Mouse (Mus musculus) liver, embryonic 14.5 days (tissue): ENCODE data around the gene Msto1. TPM values are rescaled to one million over a fixed set of nuclear protein-coding genes. Genes with fewer than 3 reads are reported as not detected.
A peak's percentile ranks its signal among the peaks of the same experiment; 100 is the strongest.

Experiments
- ATAC-seq: fragments of 200-750 bp; cut with Nextera tagmentation; 2 replicates; pipeline ENCODE4 v1.8.0; 2017; ENCODE audit warnings: moderate number of reproducible peaks, mild to moderate bottlenecking, moderate library complexity; ENCODE audit not compliant: insufficient read depth
- DNase-seq, 3 experiments: peaks; one replicate each; pipeline ENCODE4 v3.0.0-alpha.2; 2012 to 2013; ENCODE audit warnings: low read depth in 3 of 3, low spot score in 3 of 3
- H3K27ac ChIP-seq: fragments of 300-500 bp; sonication (generic); 2 replicates; pipeline ENCODE4 v1.5.1; 2014; ENCODE audit warnings: moderate library complexity, mild to moderate bottlenecking, control low read depth, inconsistent platforms
- H3K27me3 ChIP-seq: fragments of 300-500 bp; sonication (generic); 2 replicates; pipeline ENCODE4 v1.6.1; 2014; ENCODE audit warnings: mild to moderate bottlenecking, low read length, moderate library complexity; ENCODE audit not compliant: control insufficient read depth, insufficient read depth
- H3K36me3 ChIP-seq: fragments of 300-500 bp; sonication (generic); replicated peaks from 2 replicates; pipeline ENCODE4 v1.6.1; 2014; ENCODE audit warnings: low read depth; ENCODE audit not compliant: control insufficient read depth, insufficient read depth
- H3K4me1 ChIP-seq, 2 experiments: fragments of 200-500 bp in 1 of 2; fragments of 300-500 bp in 1 of 2; sonication (generic) in 1 of 2; replicated peaks; 2 replicates each; pipeline ENCODE4 v1.6.1; 2012 to 2014; ENCODE audit warnings: antibody characterized with exemption in 1 of 2, inconsistent platforms in 1 of 2, low read length in 1 of 2; ENCODE audit not compliant: control insufficient read depth in 2 of 2, insufficient read depth in 2 of 2
- H3K4me2 ChIP-seq: fragments of 300-500 bp; sonication (generic); 2 replicates; pipeline ENCODE4 v1.6.1; 2014; ENCODE audit warnings: low read depth, mild to moderate bottlenecking, control low read depth, moderate library complexity
- H3K4me3 ChIP-seq, 2 experiments: fragments of 200-500 bp in 1 of 2; fragments of 300-500 bp in 1 of 2; sonication (generic) in 1 of 2; 2 replicates each; pipeline ENCODE4 v1.5.1; 2012 to 2014; ENCODE audit warnings: low read depth in 2 of 2, low read length in 2 of 2, mild to moderate bottlenecking in 2 of 2, control low read depth in 1 of 2, inconsistent platforms in 1 of 2, moderate library complexity in 1 of 2; ENCODE audit not compliant: insufficient read depth in 1 of 2
- H3K9ac ChIP-seq: fragments of 300-500 bp; sonication (generic); replicated peaks from 2 replicates; pipeline ENCODE4 v1.6.1; 2014; ENCODE audit warnings: mild to moderate bottlenecking, control low read depth, moderate library complexity
- H3K9me3 ChIP-seq: fragments of 300-500 bp; sonication (generic); 2 replicates; pipeline ENCODE4 v1.6.1; 2016; ENCODE audit warnings: low read length, mixed read lengths; ENCODE audit not compliant: control insufficient read depth
- CTCF ChIP-seq: IDR thresholded peaks from 2 replicates; pipeline ENCODE4 v1.5.1; 2016; ENCODE audit warnings: antibody characterized with exemption, low read depth, control low read depth
- EP300 ChIP-seq: IDR thresholded peaks from 2 replicates; pipeline ENCODE4 v1.6.1; 2016; ENCODE audit warnings: antibody characterized with exemption, low read depth
- WGBS: fragments of 180-500 bp; shearing (Covaris S2); extraction: QIAGEN DNeasy Blood & Tissue Kit; methylation state at CpG from one replicate; pipeline ENCODE4 v1.1.7; 2014; ENCODE audit not compliant: insufficient replicate concordance; 5-methylcytosine and 5-hydroxymethylcytosine counted together
- polyA plus RNA-seq, 2 experiments: library from polyadenylated mRNA; depleted of rRNA in 1 of 2; stranded (reverse) in 1 of 2; unstranded in 1 of 2; fragments of >200 nt; fragmentation: Nextera tagmentation in 1 of 2; extraction: Ambion mirVana in 1 of 2; gene quantifications; 2 replicates each; pipeline versions ENCODE4 v1.2.1 to v1.2.3; 2012 to 2014

Gene Msto1
- polyA plus RNA-seq, 2 experiments: 10.4 to 12.0 TPM

DNA sequence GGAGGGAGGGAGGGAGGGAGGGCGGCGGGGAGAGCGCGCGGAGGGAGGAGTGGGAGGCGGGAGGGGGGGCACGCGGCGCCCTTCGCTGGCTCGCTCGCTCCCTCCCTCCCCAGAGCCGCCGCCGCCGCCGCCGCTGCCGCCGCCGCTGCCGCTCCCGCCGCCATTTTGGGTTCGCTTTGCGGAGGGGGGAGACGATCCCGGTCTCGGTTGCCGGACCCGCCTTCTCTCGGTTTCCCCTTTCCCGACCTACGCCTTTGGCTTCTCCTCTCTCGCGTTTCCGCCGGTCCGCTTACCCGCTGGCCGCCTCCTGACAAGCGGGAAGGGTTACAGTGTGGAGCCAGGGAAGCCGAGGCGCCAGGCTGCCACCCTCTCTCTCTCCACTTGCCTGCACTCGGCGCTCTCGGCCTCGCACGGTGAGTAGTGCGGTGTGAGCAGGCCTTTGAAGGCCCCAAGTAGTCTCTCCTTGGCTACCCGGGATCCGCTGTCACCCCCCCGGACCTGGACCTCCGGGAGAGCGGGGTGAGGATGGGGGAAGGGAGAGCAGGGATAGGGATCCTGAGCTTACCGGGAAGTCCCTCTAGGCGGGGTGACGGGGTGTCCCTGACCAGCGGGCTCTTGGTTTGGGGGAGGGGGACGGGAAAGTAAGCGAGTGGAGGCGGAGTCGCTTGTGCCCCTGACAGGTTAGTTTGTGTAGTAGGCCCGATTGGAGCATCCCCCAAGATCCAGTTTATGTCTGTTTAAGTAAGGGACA lies 37.0 kb upstream of the Msto1 start, which contains the start of the genes Ash1l and Dap3:
Gene Ash1l, plus strand, starts transcription at position 47 of the 751 bp plus-strand sequence.
Gene Dap3, minus strand, starts transcription at position 606 of the 751 bp plus-strand sequence.
- H3K4me3 ChIP-seq: peak within 1 kb of the TSS; percentile 81 to 85
- peak; percentile 65 for ATAC-seq
- no peaks in the 10 kb centered on the region for H3K27me3 ChIP-seq
- peak; percentile 54 to 71 (median 58) for DNase-seq
- H3K4me1 ChIP-seq: peaks cover 19 to 20% of the 10 kb centered on the region in 2 experiments
- peak within 1 kb of the TSS; percentile 83 for H3K27ac ChIP-seq
- peak; percentile 78 for TF ChIP-seq CTCF
- no peak for TF ChIP-seq EP300
- H3K4me2 ChIP-seq: peak within 1 kb of the TSS; percentile 91
- H3K9ac ChIP-seq: peak within 1 kb of the TSS; percentile 91
- under 1% methylated on average over 40 of the region's 64 CpGs for WGBS
- H3K9me3 ChIP-seq: no peaks in the 10 kb centered on the region
- H3K36me3 ChIP-seq: no peaks in the 10 kb centered on the region

DNA sequence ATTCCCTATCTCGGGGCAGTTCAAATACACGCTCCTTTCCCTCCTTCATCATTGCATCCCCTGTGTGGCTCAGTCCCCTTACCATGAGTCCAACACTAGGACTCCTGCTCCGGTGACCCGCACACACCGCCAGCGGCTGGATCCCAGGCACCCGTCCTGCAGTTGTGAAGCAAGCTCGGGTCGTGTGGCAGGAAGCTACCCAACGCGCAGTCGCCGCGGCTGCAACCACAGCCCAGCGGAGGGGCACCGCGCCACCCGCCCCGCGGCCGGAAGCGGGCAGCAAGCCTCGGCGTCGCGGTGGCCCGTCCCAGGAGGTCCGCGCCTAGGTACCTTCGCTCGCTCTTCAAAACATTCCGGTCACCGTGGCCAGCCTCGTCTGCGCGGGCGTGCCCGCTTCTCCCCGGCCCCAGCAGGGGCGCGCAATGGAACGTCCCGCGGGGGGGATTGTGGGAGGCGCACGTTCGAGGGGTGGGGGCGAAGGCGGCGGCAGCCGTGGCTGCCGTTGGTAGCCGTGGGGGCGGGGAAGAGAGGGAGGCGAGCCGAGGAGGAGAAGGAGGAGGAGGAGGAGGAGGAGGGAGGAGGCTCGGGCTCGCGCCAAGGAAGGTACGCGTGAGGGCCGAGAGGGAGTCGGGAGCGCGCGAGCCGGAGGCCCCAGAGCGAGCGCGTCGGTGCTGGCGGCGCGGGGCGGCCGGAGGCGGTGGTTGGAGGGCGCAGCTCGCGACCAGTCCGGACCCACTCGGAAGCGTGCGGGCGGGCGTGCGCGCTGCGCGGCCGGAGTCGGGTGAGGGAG lies 36.2 kb upstream of the Msto1 start:
- Histone ChIP-seq H3K27ac (peak overlapping the region; percentile 83), H3K27me3 (no peaks in the 10 kb centered on the region), H3K36me3 (no peaks in the 10 kb centered on the region), H3K9me3 (no peaks in the 10 kb centered on the region), H3K9ac (peak overlapping the region; percentile 91), H3K4me3 (peak overlapping the region; percentile 81 to 85), H3K4me1 (peaks cover 14 to 18% of the 10 kb centered on the region in 2 experiments), H3K4me2 (peak overlapping the region; percentile 78)
- DNase-seq: peak; percentile 74 to 79 (median 78)
- no peak for TF ChIP-seq EP300
- TF ChIP-seq CTCF: peak; percentile 33
- WGBS: under 1% methylated on average over 70 of the region's 92 CpGs
- ATAC-seq: peak; percentile 85

DNA sequence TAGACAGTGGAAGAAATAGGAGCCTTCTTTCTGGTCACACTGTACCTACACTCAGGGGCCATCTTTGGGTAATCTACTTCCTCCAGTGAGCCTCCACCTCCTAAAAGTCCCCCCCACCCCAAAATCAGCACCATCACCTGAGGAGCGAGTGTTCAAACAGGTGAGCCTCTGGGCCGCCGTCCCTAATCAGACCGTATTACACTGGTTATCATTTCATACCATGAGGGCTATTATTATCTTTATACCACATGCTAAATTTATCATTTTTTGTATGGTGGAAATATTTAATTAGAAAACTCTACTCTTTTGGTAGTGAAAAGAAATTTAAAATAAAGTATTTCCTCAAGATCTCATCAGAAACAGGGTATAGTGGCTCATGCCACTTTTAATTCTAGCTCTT lies 30.3 kb upstream of the Msto1 start:
- peaks cover 8% of the 10 kb centered on the region in 2 experiments for H3K4me1 ChIP-seq
- no peak overlapping the region for H3K4me3 ChIP-seq
- no peaks in the 10 kb centered on the region for H3K9me3 ChIP-seq
- DNase-seq (no peak), ATAC-seq (no peak)
- H3K27ac ChIP-seq: no peak overlapping the region
- TF ChIP-seq CTCF (no peak), EP300 (no peak)
- no peak overlapping the region for H3K9ac ChIP-seq
- H3K36me3 ChIP-seq: peaks cover 18% of the 10 kb centered on the region
- 35% methylated on average over 4 of the region's 4 CpGs for WGBS
- H3K4me2 ChIP-seq: no peak overlapping the region
- H3K27me3 ChIP-seq: no peaks in the 10 kb centered on the region

DNA sequence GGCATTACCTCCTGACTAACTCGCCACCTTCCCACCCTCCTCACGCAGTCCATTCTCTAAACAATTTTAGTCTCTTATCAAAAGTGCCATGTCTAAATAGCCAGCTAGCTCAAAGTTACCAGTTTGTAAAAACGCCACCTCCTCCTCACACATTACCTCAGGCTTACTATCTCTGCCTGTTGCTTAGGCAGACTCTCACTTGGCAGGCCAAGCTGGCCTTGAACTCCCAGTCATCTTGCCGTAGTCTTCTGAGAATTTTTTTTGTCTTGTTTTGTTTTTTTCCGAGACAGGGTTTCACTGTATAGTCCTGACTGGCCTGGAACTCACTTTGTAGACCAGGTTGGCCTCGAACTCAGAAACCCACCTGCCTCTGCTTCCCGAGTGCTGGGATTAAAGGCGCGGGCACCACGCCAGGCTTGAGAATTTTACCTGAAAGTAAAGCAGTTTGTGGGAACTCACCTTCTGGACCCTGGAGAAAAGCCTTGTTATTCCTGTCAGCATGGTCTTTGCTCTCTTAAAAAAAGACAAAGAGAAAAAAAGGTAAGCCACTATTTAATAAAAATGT lies 28.6 kb upstream of the Msto1 start:
- TF ChIP-seq EP300 (no peak), CTCF (no peak)
- no peak overlapping the region for H3K9ac ChIP-seq
- no peak for DNase-seq
- 79% methylated on average over 10 of the region's 10 CpGs for WGBS
- peaks cover 18% of the 10 kb centered on the region for H3K36me3 ChIP-seq
- H3K4me3 ChIP-seq: no peak overlapping the region
- no peaks in the 10 kb centered on the region for H3K9me3 ChIP-seq
- peaks cover 0 to 2% of the 10 kb centered on the region in 2 experiments; a peak in 1 of 4 replicates for H3K4me1 ChIP-seq
- no peaks in the 10 kb centered on the region for H3K27me3 ChIP-seq
- no peak overlapping the region for H3K27ac ChIP-seq
- no peak for ATAC-seq
- no peak overlapping the region for H3K4me2 ChIP-seq

DNA sequence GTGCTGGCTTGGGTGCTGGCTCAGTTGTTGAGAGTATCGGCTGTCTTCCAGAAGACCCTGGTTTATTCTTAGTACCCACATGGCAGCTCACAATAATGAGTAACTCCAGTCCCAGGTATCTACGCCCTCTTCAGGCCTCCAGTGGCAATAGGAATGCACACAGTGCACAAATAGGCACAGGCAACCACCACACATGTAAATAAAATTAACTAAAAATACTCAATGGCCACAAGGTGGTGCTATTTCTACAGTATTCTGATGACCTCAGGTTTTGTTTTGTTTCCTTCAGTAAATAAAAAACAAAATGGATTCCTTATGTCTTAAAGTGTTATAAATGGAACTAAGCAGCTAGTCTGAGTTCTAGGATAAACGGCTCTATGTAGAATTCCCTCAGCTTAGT lies 25.9 kb upstream of the Msto1 start:
- H3K9me3 ChIP-seq: no peaks in the 10 kb centered on the region
- no peaks in the 10 kb centered on the region for H3K27me3 ChIP-seq
- ATAC-seq (no peak), DNase-seq (peak; percentile 24 to 59 (median 32))
- H3K9ac ChIP-seq: no peak overlapping the region
- no peak overlapping the region for H3K4me3 ChIP-seq
- H3K36me3 ChIP-seq: peaks cover 18% of the 10 kb centered on the region
- peaks cover 0 to 2% of the 10 kb centered on the region in 2 experiments; a peak in 1 of 4 replicates for H3K4me1 ChIP-seq
- no peak overlapping the region for H3K27ac ChIP-seq
- WGBS: 57% methylated on average over 3 of the region's 3 CpGs
- TF ChIP-seq CTCF (peak; percentile 61), EP300 (no peak)
- no peak overlapping the region for H3K4me2 ChIP-seq
